Mouse (Mus musculus) heart, postnatal 0 days (tissue): Measurements from ENCODE around the gene Mdga2.

Experiments
- CTCF ChIP-seq: IDR thresholded peaks from 2 replicates; pipeline ENCODE4 v1.5.1; 2016; ENCODE audit warnings: antibody characterized with exemption, control low read depth, low read depth
- EP300 ChIP-seq: IDR thresholded peaks from 2 replicates; pipeline ENCODE4 v1.6.1; 2016; ENCODE audit warnings: antibody characterized with exemption, low read depth

DNA sequence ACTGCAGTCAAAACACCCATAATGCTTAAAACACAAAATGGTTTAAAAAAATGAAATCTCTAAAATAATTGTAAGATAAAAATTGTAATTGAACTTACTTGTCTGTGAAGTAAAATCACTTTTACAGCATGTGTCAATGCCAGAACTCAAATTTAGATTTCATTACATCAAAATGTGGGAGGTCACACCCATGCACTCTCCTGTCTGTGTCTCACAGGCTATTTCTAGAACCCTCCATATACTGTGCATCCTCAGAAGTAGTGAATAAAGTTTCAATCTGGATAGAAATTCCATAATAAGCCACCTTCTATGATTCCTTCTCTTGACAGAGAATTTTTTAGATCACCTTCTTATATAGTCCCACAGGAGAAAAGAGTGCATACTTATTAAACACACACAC lies 466.7 kb downstream of the Mdga2 start:
- TF ChIP-seq CTCF: no peak
- no peak for TF ChIP-seq EP300
